Mouse (Mus musculus): ENCODE data around the gene Evi5l. TPM values are rescaled to one million over a fixed set of nuclear protein-coding genes. Genes with fewer than 3 reads are reported as not detected.
A peak's percentile ranks its signal among the peaks of the same experiment; 100 is the strongest.

Evi5l gene
- 8.7 and 8.8 TPM in 2 replicates for polyA plus RNA-seq (2011; ENCODE audit: insufficient read depth, insufficient read length, low replicate concordance, missing spikeins)

- no peak within 1 kb of the TSS for H3K27ac ChIP-seq (ENCODE audit: control insufficient read depth, insufficient read depth, low read depth, low read length, poor library complexity)
Observed at GRCm38 (mm10) chr8:4165852-4166751, at the start of gene Evi5l. Gene Evi5l (plus strand): TSS chr8:4166567.

DNA sequence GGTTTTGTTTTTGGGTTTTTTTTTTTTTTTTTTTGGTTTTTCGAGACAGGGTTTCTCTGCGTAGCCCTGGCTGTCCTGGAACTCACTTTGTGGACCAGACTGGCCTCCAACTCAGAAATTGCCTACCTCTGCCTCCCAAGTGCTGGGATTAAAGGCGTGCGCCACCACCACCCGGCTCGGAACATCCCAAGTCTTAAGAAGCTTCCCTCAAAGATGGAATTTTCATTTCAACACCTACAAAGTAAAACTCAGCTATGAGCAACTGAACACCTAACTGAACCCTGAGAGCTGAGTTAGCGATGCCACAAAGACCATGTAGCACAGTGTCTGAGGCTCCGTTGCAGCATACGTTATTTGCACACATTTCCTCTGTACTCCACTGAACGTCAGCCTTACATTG is 32.6 kb upstream of the Evi5l start, which contains the start of gene Cd209g:
Cd209g (plus strand) TSS at position 301 of the 400 bp plus-strand sequence.
- Histone ChIP-seq H3K4me3 (replicated peaks; ENCODE audit: control insufficient read depth, low read depth, low read length) (no peak within 1 kb of the TSS), H3K27ac (ENCODE audit: control insufficient read depth, insufficient read depth, low read depth, low read length, poor library complexity) (no peak within 1 kb of the TSS), H3K4me1 (ENCODE audit: control insufficient read depth, insufficient read depth, low read length) (no peaks in the 10 kb centered on the region)
- TF ChIP-seq CTCF (IDR thresholded peaks at IDR 0.05; ENCODE audit: control insufficient read depth, insufficient read depth, low read length) (no peak), POLR2A (IDR thresholded peaks at IDR 0.05; ENCODE audit: borderline replicate concordance, control insufficient read depth, low read depth, low read length) (no peak)
- WGBS, result 88% methylated on average over 10 of the region's 10 CpGs

More at GRCm38 (mm10) chr8:4165852-4166751, at the start of gene Evi5l:
- TF ChIP-seq POLR2A (IDR thresholded peaks at IDR 0.05; ENCODE audit: borderline replicate concordance, control insufficient read depth, low read depth, low read length), result no peak
- no peak for TF ChIP-seq CTCF (IDR thresholded peaks at IDR 0.05; ENCODE audit: control insufficient read depth, insufficient read depth, low read length)
- Histone ChIP-seq H3K4me3 (replicated peaks; ENCODE audit: control insufficient read depth, low read depth, low read length) (peak within 1 kb of the TSS; percentile 71), H3K4me1 (ENCODE audit: control insufficient read depth, insufficient read depth, low read length) (no peaks in the 10 kb centered on the region; the same call in 1 of the 2 replicates)
- under 1% methylated on average over 51 of the region's 51 CpGs for WGBS

GRCm38 (mm10) chr8:4139660-4140646 is 26.4 kb upstream of the Evi5l start:
- Histone ChIP-seq H3K27ac (ENCODE audit: control insufficient read depth, insufficient read depth, low read depth, low read length, poor library complexity) (no peak overlapping the region), H3K4me1 (ENCODE audit: control insufficient read depth, insufficient read depth, low read length) (no peaks in the 10 kb centered on the region), H3K4me3 (replicated peaks; ENCODE audit: control insufficient read depth, low read depth, low read length) (no peak overlapping the region)
- WGBS, result 11% methylated on average over 12 of the region's 12 CpGs
- TF ChIP-seq POLR2A (IDR thresholded peaks at IDR 0.05; ENCODE audit: borderline replicate concordance, control insufficient read depth, low read depth, low read length), result no peak
- TF ChIP-seq CTCF (IDR thresholded peaks at IDR 0.05; ENCODE audit: control insufficient read depth, insufficient read depth, low read length), result peak; percentile 89

GRCm38 (mm10) chr8:4141721-4142120 is 24.6 kb upstream of the Evi5l start:
- no peak overlapping the region for H3K4me3 ChIP-seq (replicated peaks; ENCODE audit: control insufficient read depth, low read depth, low read length)
- 56% methylated on average over 3 of the region's 3 CpGs for WGBS
- H3K4me1 ChIP-seq (ENCODE audit: control insufficient read depth, insufficient read depth, low read length), result no peaks in the 10 kb centered on the region
- H3K27ac ChIP-seq (ENCODE audit: control insufficient read depth, insufficient read depth, low read depth, low read length, poor library complexity), result no peak overlapping the region
- TF ChIP-seq CTCF (IDR thresholded peaks at IDR 0.05; ENCODE audit: control insufficient read depth, insufficient read depth, low read length) (no peak), POLR2A (IDR thresholded peaks at IDR 0.05; ENCODE audit: borderline replicate concordance, control insufficient read depth, low read depth, low read length) (no peak)

GRCm38 (mm10) chr8:4147272-4147671 is 19.1 kb upstream of the Evi5l start:
- no peak overlapping the region for H3K4me3 ChIP-seq (replicated peaks; ENCODE audit: control insufficient read depth, low read depth, low read length)
- TF ChIP-seq CTCF (IDR thresholded peaks at IDR 0.05; ENCODE audit: control insufficient read depth, insufficient read depth, low read length) (no peak), POLR2A (IDR thresholded peaks at IDR 0.05; ENCODE audit: borderline replicate concordance, control insufficient read depth, low read depth, low read length) (no peak)
- H3K27ac ChIP-seq (ENCODE audit: control insufficient read depth, insufficient read depth, low read depth, low read length, poor library complexity), result no peak overlapping the region
- no peaks in the 10 kb centered on the region for H3K4me1 ChIP-seq (ENCODE audit: control insufficient read depth, insufficient read depth, low read length)
- 53% methylated on average over 1 of the region's 1 CpGs for WGBS

GRCm38 (mm10) chr8:4154878-4155277 is 11.5 kb upstream of the Evi5l start:
- no peak overlapping the region for H3K27ac ChIP-seq (ENCODE audit: control insufficient read depth, insufficient read depth, low read depth, low read length, poor library complexity)
- H3K4me1 ChIP-seq (ENCODE audit: control insufficient read depth, insufficient read depth, low read length), result no peaks in the 10 kb centered on the region
- TF ChIP-seq CTCF (IDR thresholded peaks at IDR 0.05; ENCODE audit: control insufficient read depth, insufficient read depth, low read length) (no peak), POLR2A (IDR thresholded peaks at IDR 0.05; ENCODE audit: borderline replicate concordance, control insufficient read depth, low read depth, low read length) (no peak)
- no peak overlapping the region for H3K4me3 ChIP-seq (replicated peaks; ENCODE audit: control insufficient read depth, low read depth, low read length)

DNA sequence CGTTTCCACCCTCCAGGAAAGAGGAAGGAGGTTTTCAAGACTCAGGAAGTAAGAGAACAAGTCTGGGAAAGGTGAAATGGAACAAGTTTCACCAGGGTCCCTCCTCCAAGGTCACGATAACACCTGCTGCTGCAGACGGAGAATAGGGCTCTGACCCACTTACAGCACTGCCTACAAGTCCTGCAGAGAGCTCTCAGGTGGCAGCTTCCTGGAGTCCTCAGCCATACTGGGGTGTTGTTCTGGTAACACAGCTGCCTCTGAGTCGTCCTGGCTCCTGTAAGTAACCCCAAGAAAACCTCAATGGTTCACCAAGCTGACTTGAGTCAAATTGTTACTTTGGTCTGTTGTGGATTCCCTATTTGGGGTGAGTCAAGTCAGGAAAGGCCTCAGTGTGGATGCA is 3.6 kb upstream of the Evi5l start:
- TF ChIP-seq POLR2A (IDR thresholded peaks at IDR 0.05; ENCODE audit: borderline replicate concordance, control insufficient read depth, low read depth, low read length) (no peak), CTCF (IDR thresholded peaks at IDR 0.05; ENCODE audit: control insufficient read depth, insufficient read depth, low read length) (no peak)
- WGBS, result 11% methylated on average over 4 of the region's 4 CpGs
- Histone ChIP-seq H3K27ac (ENCODE audit: control insufficient read depth, insufficient read depth, low read depth, low read length, poor library complexity) (no peak overlapping the region), H3K4me1 (ENCODE audit: control insufficient read depth, insufficient read depth, low read length) (no peaks in the 10 kb centered on the region; the same call in 1 of the 2 replicates), H3K4me3 (replicated peaks; ENCODE audit: control insufficient read depth, low read depth, low read length) (no peak overlapping the region)

All from bone marrow, adult 2 months (tissue).